ENCODE assay signal across 14 mouse cellular contexts in genomic region chr7:97780815-97781214, GRCm38 (mm10). TPM values are rescaled to one million over a fixed set of nuclear protein-coding genes. Genes with fewer than 3 reads are reported as not detected.
DNase-seq lines count a peak whose midpoint lies in the region; ATAC-seq lines count a peak whose summit lies in the region.
"Had no signal": no experiment of that assay in that cellular context is flagged by ENCODE, and none has a peak within 500 bp of the region (broad histone marks: within the 10 kb centered on the region; RNA-seq: fewer than 3 reads in every experiment).

No protein-coding gene starts in this region.

- ATAC-seq in granulocyte monocyte progenitor cell, adult 5-6 weeks (replicated peaks; ENCODE audit: poor library complexity, severe bottlenecking): peak; percentile 84
- ATAC-seq in monocyte, adult 5-6 weeks (replicated peaks; ENCODE audit: insufficient number of reproducible peaks, low FRiP score, low TSS enrichment, poor library complexity, severe bottlenecking): 0 out of 2 replicates have a peak, but pooled peaks have one; percentile 13

- intact Hi-C loops in heart, postnatal 14 days (cut with DNase I): no loop called here

- peak; percentile 34 for DNase-seq in heart, adult 11 months
- no peak for DNase-seq in heart, postnatal 14 days
- peak; percentile 72 for DNase-seq in 416B (ENCODE audit: low read depth)
- no peak for DNase-seq in urinary bladder, postnatal 14 days (ENCODE audit: low spot score)
- DNase-seq in thymus, postnatal 0 days (ENCODE audit: low spot score): no peak
- no peak for DNase-seq in frontal cortex, postnatal 14 days (ENCODE audit: low spot score in 2 of 2)
- DNase-seq: adrenal gland, adult 2 months; cerebellum, adult 2 months; cerebellum, postnatal 36 days; heart, adult 18-20 months; heart, postnatal 36 days; thymus, postnatal 14 days had no signal

RNA-seq across cellular contexts. Expression of gene Pak1, which starts 7.5 kb away (rescaled TPM):
- 1 to 10 TPM; 1.5 to 2.0 TPM for total RNA-seq in heart, postnatal 14 days (2021)
- 36.4 and 44.3 TPM in 2 replicates for total RNA-seq in granulocyte monocyte progenitor cell, adult 5-6 weeks (2014; fragmentation: Nextera tagmentation)
- 52.5 and 56.6 TPM in 2 replicates for total RNA-seq in granulocyte monocyte progenitor cell, adult 5-6 weeks (2017)
- total RNA-seq in monocyte, adult 5-6 weeks (2017): 9.9 to 21.3 TPM (median 14.8 TPM) in 3 replicates
- polyA plus RNA-seq in thymus, postnatal 0 days (2015; fragmentation: Nextera tagmentation; extraction: Ambion mirVana): 17.2 and 23.6 TPM in 2 replicates

RNA-seq across cellular contexts. Expression of gene Aqp11, which starts 42.7 kb away (rescaled TPM):
- 1 to 10 TPM; 3.5 to 7.9 TPM for total RNA-seq in heart, postnatal 14 days (2021)
- 1.1 and 1.5 TPM in 2 replicates for total RNA-seq in granulocyte monocyte progenitor cell, adult 5-6 weeks (2014; fragmentation: Nextera tagmentation)
- 0.36 and 4.4 TPM in 2 replicates for total RNA-seq in granulocyte monocyte progenitor cell, adult 5-6 weeks (2017)
- 0.39 to 0.53 TPM in 2 of 3 replicates, not detected in the other for total RNA-seq in monocyte, adult 5-6 weeks (2017)
- 368 and 376 TPM in 2 replicates for polyA plus RNA-seq in thymus, postnatal 0 days (2015; fragmentation: Nextera tagmentation; extraction: Ambion mirVana)

Comparison
In these comparisons a context has a peak if more than half of its experiments do, and no peak if none do; other contexts are left out.
1. DNase-seq: peak in heart, adult 11 months (single experiment) and 416B (single experiment); none in heart, postnatal 14 days (0 of 2), urinary bladder, postnatal 14 days (single experiment), thymus, postnatal 0 days (single experiment) and frontal cortex, postnatal 14 days (0 of 2).